Comparison of ENCODE assay signal across 23 mouse cellular contexts in genomic region chr3:100861307-100862303, GRCm38 (mm10). TPM values are rescaled to one million over a fixed set of nuclear protein-coding genes. Genes with fewer than 3 reads are reported as not detected.
DNase-seq lines count a peak whose midpoint lies in the region; ATAC-seq and TF ChIP-seq lines count a peak whose summit lies in the region.
"Had no signal": no experiment of that assay in that cellular context is flagged by ENCODE, and none has a peak within 500 bp of the region (broad histone marks: within the 10 kb centered on the region; RNA-seq: fewer than 3 reads in every experiment).

No protein-coding gene starts in this region.

- ATAC-seq in frontal cortex, adult (ENCODE audit: low TSS enrichment) = 0 out of 2 replicates have a peak, but pooled peaks have one; percentile 29
- ATAC-seq in neural tube, embryonic 13.5 days (ENCODE audit: low read depth) = no peak
- ATAC-seq in midbrain, embryonic 16.5 days = peak; percentile 79

- H3K4me1 ChIP-seq in neural tube, embryonic 13.5 days (replicated peaks) = no peaks in the 10 kb centered on the region; the same call in 1 of the 2 replicates
- peaks cover 5% of the 10 kb centered on the region; the same call in 1 of the 2 replicates for H3K4me1 ChIP-seq in midbrain, embryonic 16.5 days (ENCODE audit: control insufficient read depth, insufficient read depth, low read length)

- WGBS in neural tube, embryonic 13.5 days = 66% methylated on average over 23 of the region's 23 CpGs
- 42% methylated on average over 23 of the region's 23 CpGs for WGBS in midbrain, embryonic 16.5 days

- no peak overlapping the region for H3K4me2 ChIP-seq in neural tube, embryonic 13.5 days
- H3K4me2 ChIP-seq in midbrain, embryonic 16.5 days (ENCODE audit: low read length) = peak overlapping the region; percentile 18
- H3K4me2 ChIP-seq: stomach, embryonic 15.5 days had no signal

- H3K4me3 ChIP-seq in neural tube, embryonic 13.5 days = no peak overlapping the region
- H3K4me3 ChIP-seq in midbrain, embryonic 16.5 days (ENCODE audit: low read depth, low read length) = no peak overlapping the region
- no peak overlapping the region for H3K4me3 ChIP-seq in left cerebral cortex, adult 2 months
- H3K4me3 ChIP-seq: heart, embryonic 10.5 days; layer of hippocampus, adult 2 months; stomach, embryonic 15.5 days had no signal

- no peaks in the 10 kb centered on the region for H3K9me3 ChIP-seq in neural tube, embryonic 13.5 days
- H3K9me3 ChIP-seq in midbrain, embryonic 16.5 days (replicated peaks; ENCODE audit: control insufficient read depth, low read length, poor library complexity, severe bottlenecking) = no peaks in the 10 kb centered on the region
- H3K9me3 ChIP-seq: heart, embryonic 10.5 days; stomach, embryonic 15.5 days had no signal

- TF ChIP-seq CTCF in left cerebral cortex, adult 2 months (IDR thresholded peaks at IDR 0.05) = no peak

- no peak overlapping the region for H3K9ac ChIP-seq in neural tube, embryonic 13.5 days
- H3K9ac ChIP-seq in midbrain, embryonic 16.5 days (ENCODE audit: low read depth, low read length) = no peak overlapping the region
- H3K9ac ChIP-seq: stomach, embryonic 15.5 days had no signal

- DNase-seq in frontal cortex, adult 2 months (ENCODE audit: extremely low spot score in 1 of 2, low spot score in 1 of 2) = no peak
- DNase-seq in neural tube, embryonic 10.5 days (ENCODE audit: extremely low spot score, low spot score) = no peak
- DNase-seq in left cerebral cortex, adult 2 months (ENCODE audit: extremely low spot score in 1 of 2, low spot score in 2 of 2) = no peak
- no peak for DNase-seq in layer of hippocampus, postnatal 10 days (ENCODE audit: low spot score in 2 of 2)
- DNase-seq: cerebellum, adult 2 months; gastrocnemius, postnatal 36 days; kidney, adult 18-20 months; left cerebral cortex, postnatal 4 days; liver; lung, postnatal 10 days; thymus, adult 18-20 months; thymus, postnatal 4 days had no signal

- no peaks in the 10 kb centered on the region for H3K36me3 ChIP-seq in neural tube, embryonic 13.5 days
- no peaks in the 10 kb centered on the region for H3K36me3 ChIP-seq in midbrain, embryonic 16.5 days (ENCODE audit: control insufficient read depth, insufficient read depth, low read length)
- H3K36me3 ChIP-seq: heart, embryonic 10.5 days; stomach, embryonic 15.5 days had no signal

- H3K27ac ChIP-seq in neural tube, embryonic 13.5 days (replicated peaks) = 0 out of 2 replicates have a peak overlapping the region, but pooled peaks have one; percentile 11
- peak overlapping the region; percentile 58 for H3K27ac ChIP-seq in midbrain, embryonic 16.5 days (ENCODE audit: low read length)
- H3K27ac ChIP-seq in left cerebral cortex, adult 2 months = no peak overlapping the region
- H3K27ac ChIP-seq: heart, embryonic 10.5 days; kidney, postnatal 0 days; layer of hippocampus, adult 2 months; stomach, embryonic 15.5 days had no signal

- no peaks in the 10 kb centered on the region for H3K27me3 ChIP-seq in neural tube, embryonic 13.5 days
- H3K27me3 ChIP-seq in midbrain, embryonic 16.5 days (ENCODE audit: control insufficient read depth, insufficient read depth, low read depth, low read length) = no peaks in the 10 kb centered on the region
- H3K27me3 ChIP-seq: stomach, embryonic 15.5 days had no signal

- intact Hi-C loops in left cerebral cortex, adult 2 months (cut with DNase I) = no loop called here

RNA-seq across cellular contexts. Expression of gene Vtcn1, which starts 36.3 kb away (rescaled TPM):
- 0.10 and 0.11 TPM in 2 replicates for polyA plus RNA-seq in frontal cortex, adult 2 months (2012; rRNA removed)
- not detected in 2 replicates for polyA plus RNA-seq in neural tube, embryonic 13.5 days (2015; fragmentation: Nextera tagmentation; extraction: Ambion mirVana)
- polyA plus RNA-seq in midbrain, embryonic 16.5 days (2015; fragmentation: Nextera tagmentation; extraction: Ambion mirVana) = not detected in 2 replicates
- total RNA-seq in left cerebral cortex, adult 2 months (2021) = under 1 TPM; 0.29 to 0.33 TPM
- not detected for total RNA-seq in layer of hippocampus, postnatal 10 days (2021)
- total RNA-seq: common myeloid progenitor, adult 5-6 weeks; layer of hippocampus, adult 2 months; left cerebral cortex, postnatal 4 days; megakaryocyte, adult 5-6 weeks had no signal
- polyA plus RNA-seq: embryonic facial prominence, embryonic 11.5 days; neural tube, embryonic 14.5 days had no signal
